Mouse (Mus musculus) monocyte, adult 5-6 weeks (primary cell): ENCODE data around the gene Doc2g. TPM values are rescaled to one million over a fixed set of nuclear protein-coding genes. Genes with fewer than 3 reads are reported as not detected.

ENCODE experiments used
- ATAC-seq: fragments of 153-309, 156-312 bp; replicated peaks from 2 replicates; pipeline ENCODE4 v1.8.0; 2017; ENCODE audit warnings: mild to moderate bottlenecking; ENCODE audit not compliant: low TSS enrichment, insufficient number of reproducible peaks, severe bottlenecking, poor library complexity, low FRiP score
- total RNA-seq: library from RNA; stranded (forward); fragments of 200-1000, 200-491, 200-594 nt; gene quantifications from 3 replicates; pipeline ENCODE4 v1.2.3, GENCODE M21; 2017

Doc2g gene
- total RNA-seq, 1 experiment from 2014 or later = not detected

- ATAC-seq = no peak
Measured at GRCm38 (mm10) chr19:3986334-3986733, 16.8 kb upstream of the Doc2g start, which contains the start of gene Acy3. Gene Acy3 (plus strand): TSS chr19:3986570.

- no peak for ATAC-seq
Measured at GRCm38 (mm10) chr19:3988066-3988465, 15.0 kb upstream of the Doc2g start.

- no peak for ATAC-seq
Measured at GRCm38 (mm10) chr19:3988750-3989149, 14.4 kb upstream of the Doc2g start.

DNA sequence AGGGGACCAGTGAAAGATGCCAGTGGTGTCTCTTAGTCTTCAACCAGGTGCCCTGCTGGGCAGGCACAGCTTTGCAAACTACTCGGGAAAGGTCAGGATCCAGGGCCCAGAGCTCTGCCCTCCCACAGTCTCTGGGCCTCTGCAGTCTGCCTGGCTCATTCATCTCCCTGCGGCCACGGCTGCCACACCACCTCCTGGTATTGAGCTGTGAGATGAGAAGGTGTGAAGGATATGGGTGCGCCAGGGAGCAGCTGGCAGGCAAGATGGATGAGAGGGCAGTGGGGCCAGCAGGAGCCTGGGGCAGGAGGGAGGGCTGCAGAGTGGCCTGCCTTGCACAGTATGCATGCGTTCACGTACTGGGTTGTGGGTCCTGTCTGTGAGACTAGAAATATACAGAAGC, 12.3 kb upstream of the Doc2g start:
- no peak for ATAC-seq

DNA sequence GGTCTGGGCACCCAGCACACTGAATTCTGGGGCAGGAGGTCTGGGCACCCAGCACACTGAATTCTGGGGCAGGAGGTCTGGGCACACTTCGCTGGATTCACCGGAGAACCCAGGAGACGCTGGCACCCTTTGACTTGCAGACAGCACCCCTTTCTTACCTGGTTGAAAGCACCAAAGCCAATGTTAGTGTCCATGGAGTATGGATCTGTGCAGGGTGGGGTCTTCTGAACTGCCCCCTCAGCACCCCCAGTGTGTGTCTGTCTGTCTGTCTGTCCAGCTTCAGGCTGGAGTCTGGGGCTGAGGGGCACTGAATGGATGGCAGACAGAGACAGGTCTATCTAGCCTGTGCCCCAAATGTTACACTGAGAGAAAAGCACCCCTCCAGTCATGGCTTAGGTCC, 11.6 kb upstream of the Doc2g start:
- ATAC-seq = no peak

DNA sequence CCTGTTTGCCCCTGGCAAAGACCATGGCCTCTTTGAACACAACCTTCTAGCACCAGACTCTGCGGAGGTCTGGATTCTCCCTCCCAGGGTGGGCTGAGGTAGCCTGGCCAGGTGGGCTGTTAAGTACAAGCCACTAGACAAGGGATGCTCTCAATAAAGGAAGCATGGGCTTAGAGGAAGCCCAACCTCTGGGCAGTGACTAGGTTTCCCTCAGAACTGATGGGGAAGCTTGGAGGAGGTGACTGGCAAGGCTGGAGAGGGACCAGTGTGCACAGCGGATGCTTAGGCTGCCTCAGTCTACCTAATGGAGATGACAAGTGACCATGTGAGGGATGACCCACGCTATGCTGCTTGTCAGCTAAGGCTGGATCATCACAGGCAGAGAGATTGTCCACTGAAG, 11.1 kb upstream of the Doc2g start:
- no peak for ATAC-seq

DNA sequence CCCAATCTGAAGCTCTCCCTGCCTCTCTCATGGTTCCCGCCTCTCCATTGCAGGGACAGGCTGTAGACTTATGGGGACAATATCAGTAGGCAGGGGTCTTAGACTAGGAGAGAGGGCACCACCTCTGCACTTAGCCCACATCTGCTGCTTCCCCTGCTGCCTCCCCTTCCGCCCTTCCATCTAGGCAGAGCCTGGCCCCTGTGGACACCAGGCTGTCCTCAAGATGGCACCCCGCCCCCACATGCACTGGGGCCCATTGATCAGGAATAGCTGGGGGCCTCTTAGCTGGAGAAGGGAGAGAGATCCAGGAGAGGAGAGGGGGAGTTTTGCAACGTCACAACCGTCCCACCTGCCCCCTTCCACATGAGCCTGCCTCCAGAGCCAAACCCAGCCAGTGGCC, 10.7 kb upstream of the Doc2g start, which contains the start of gene Tbx10:
Tbx10 (plus strand) TSS at position 337 of the 400 bp plus-strand sequence.
- ATAC-seq = no peak

- no peak for ATAC-seq
Measured at GRCm38 (mm10) chr19:3994932-3995331, 8.2 kb upstream of the Doc2g start.

DNA sequence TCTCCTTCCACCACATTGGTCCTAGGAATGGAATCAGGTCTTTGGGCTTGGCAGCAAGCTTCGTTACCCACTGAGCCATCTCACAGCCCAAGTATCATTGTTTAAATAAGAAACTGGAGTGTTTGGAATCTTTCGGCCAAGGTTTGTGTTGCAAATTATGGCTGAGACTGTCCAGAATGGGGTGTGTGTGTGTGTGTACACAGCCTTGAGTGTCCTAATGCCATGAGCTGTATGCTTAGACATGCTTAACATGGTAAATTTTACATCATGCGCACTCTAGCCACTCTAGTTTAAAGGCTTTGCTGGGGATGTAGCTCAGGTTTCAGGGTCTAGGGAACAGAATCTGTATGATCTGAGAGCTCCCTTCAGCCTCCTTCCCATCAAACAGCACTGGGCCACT, 7.6 kb upstream of the Doc2g start:
- no peak for ATAC-seq

DNA sequence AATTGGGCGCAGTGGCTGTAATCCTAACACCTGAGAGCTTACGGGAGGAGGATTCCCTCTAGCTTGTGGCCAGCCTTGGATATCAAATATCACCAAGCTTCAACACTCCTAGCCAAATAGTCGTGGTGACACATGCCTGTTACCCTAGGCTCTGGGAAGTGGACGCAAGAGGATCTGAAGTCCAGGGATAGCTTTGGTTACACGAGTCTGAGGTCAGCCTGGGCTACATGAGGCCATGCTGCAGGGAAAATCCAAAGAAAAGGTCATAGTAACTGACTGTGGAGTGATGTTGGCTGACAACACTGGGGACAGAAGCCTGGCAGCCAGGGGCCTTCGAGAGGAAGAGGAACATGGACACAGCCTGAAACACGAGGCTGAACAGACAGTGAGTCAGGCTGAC, 7.0 kb upstream of the Doc2g start:
- no peak for ATAC-seq

- no peak for ATAC-seq
Measured at GRCm38 (mm10) chr19:3996747-3997146, 6.4 kb upstream of the Doc2g start.

DNA sequence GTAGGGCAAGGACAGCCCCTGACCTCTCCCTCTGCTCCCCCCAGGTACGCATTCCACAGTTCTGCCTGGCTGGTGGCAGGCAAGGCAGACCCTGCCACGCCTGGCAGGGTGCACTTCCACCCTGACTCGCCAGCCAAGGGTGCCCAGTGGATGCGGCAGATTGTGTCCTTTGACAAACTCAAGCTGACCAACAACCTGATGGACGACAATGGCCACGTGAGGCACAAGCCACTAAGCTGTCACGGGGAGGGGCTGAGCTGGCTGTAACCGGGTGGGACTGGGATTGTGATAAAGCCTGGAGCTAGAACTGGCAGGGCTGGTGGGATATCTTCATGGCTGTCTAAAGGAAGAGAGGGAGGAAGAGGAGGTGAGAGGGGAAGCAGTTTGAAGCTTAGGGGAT, 5.9 kb upstream of the Doc2g start:
- ATAC-seq = no peak

- no peak for ATAC-seq
Measured at GRCm38 (mm10) chr19:3998335-3998734, 4.8 kb upstream of the Doc2g start.

DNA sequence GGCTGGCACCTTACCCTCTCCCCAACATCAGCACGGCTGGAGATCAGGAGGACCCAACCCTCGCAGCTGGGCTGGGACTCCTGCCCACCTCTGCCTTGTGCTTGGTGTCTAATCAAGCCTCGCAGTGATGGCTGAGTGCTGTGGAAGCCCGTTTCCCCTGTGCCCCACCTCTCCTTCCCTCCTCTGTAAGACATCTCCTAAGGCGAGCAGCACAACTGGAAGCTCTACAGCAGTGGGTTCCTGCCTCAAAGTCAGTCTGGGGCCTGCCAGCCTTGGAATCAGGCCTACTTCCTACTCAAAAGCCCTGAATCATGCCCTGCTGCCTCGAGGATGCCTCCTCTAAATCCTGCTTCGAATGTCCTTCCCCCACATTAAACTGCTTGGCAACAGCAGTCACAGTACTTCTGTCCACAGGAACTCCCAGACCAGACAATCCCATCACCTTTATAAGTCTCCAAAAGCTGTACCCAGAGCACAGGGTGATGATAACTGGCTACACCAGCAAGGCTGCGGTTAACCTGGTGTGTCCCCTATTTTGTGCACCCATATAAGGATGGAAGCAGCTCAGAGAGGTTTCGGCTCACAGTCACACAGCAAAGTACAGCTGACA, 3.9 kb upstream of the Doc2g start:
- ATAC-seq = no peak

DNA sequence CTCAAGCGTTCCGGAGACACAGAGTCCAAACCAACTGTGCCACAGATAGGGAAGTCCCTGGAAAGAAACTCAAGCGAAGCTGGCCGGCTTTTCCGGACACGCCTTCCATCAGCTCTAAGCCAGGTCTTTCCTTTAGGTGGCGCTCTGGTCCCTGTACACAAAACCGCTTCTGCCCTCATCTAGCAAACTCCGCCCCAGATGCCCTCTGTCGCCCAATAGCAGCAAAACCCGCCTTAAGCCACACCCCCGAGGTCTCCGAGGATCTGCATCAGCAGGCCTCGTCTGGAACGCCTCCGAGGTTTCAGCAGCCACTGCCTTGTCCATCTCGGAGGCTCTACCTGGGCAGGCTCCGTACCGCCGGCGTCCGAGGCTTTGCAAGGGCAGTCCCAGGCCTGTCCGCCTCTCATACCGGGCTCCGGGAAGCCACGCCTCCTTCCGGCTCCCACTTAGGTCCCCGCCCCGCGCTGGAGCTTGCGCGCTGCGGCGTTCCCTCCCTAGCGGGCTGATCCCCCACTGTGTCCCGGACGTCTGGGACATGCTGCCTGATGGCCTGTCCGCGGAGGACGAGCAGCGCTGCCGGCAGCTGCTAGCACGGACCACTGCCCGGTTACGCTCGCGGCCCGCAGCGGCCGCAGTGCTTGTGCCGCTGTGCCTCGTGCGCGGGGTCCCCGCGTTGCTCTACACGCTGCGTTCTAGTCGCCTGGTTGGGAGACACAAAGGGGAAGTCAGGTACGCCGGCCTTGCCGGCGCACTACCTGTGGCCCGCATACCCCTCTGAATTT, 2.8 kb upstream of the Doc2g start, which contains the start of the genes Nudt8 and Gm49405:
Nudt8 (plus strand) TSS at position 462 of the 782 bp plus-strand sequence.
Gm49405 (plus strand) TSS at position 508 of the 782 bp plus-strand sequence.
- peak; percentile 88 for ATAC-seq

GRCm38 (mm10) chr19:4000949-4001525, 2.1 kb upstream of the Doc2g start:
- no peak for ATAC-seq

- ATAC-seq = no peak
Measured at GRCm38 (mm10) chr19:4001752-4002151, 1.4 kb upstream of the Doc2g start.

- no peak for ATAC-seq
Measured at GRCm38 (mm10) chr19:4003641-4004040, 528 bp downstream of the Doc2g start.

DNA sequence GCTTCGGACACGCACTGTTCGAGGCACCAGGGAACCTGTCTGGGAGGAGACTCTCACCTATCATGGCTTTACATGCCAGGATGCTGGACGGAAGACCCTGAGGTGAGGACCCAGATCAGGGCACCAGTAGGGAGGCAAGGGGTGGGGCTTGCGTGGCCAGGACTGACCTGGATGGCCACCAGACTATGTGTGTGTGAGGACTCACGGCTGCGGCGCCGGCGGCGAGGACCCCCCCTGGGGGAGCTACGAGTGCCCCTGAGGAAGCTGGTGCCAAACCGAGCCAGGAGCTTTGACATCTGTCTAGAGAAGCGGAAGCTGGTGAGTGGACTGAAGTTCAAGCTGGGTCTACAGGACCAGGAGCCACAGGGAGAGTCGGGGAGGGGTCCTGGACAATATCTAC, 1.2 kb downstream of the Doc2g start:
- ATAC-seq = no peak

DNA sequence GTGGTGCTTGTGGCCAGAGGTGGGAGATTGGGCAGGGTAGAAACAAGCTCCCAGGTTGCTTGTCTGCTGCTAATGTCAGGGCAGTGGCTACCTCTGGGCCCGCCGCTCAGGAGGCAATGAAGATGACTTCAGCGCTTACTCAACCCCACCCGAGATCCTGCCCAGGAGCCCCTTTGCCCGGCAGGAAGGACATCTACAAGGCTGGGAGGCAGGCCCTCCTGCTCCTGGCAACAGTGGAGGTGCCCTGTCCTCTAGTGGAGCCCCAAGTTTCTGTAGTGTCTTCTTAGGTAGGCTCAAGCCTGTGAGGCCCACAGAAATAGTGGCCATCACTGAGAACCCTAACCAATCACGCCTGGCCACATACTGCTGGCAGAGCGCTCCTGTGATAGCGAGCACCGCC, 2.0 kb downstream of the Doc2g start:
- no peak for ATAC-seq
